Mouse (Mus musculus) lung, embryonic 15.5 days (tissue): ENCODE data around the gene Cacna1f. TPM values are rescaled to one million over a fixed set of nuclear protein-coding genes. Genes with fewer than 3 reads are reported as not detected.

Experiments
- ATAC-seq: fragments of 200-750 bp; cut with Nextera tagmentation; 2 replicates; pipeline ENCODE4 v1.8.0; 2017; ENCODE audit warnings: moderate number of reproducible peaks, borderline replicate concordance; ENCODE audit not compliant: low FRiP score, low TSS enrichment; ENCODE audit errors: extremely low read depth
- H3K27ac ChIP-seq: fragments of 300-500 bp; sonication (generic); 2 replicates; pipeline ENCODE4 v1.5.1; 2015; ENCODE audit warnings: moderate library complexity, mild to moderate bottlenecking, inconsistent platforms
- H3K27me3 ChIP-seq: fragments of 300-500 bp; sonication (generic); 2 replicates; pipeline ENCODE4 v1.6.1; 2015; ENCODE audit warnings: inconsistent platforms
- H3K36me3 ChIP-seq: fragments of 300-500 bp; sonication (generic); 2 replicates; pipeline ENCODE4 v1.6.1; 2015; ENCODE audit warnings: inconsistent platforms
- H3K4me1 ChIP-seq: fragments of 300-500 bp; sonication (generic); 2 replicates; pipeline ENCODE4 v1.6.1; 2015; ENCODE audit warnings: inconsistent platforms
- H3K4me2 ChIP-seq: fragments of 300-500 bp; sonication (generic); 2 replicates; pipeline ENCODE4 v1.6.1; 2015; ENCODE audit warnings: inconsistent platforms, mild to moderate bottlenecking, moderate library complexity
- H3K4me3 ChIP-seq: fragments of 300-500 bp; sonication (generic); 2 replicates; pipeline ENCODE4 v1.5.1; 2015; ENCODE audit warnings: mild to moderate bottlenecking, inconsistent platforms
- H3K9ac ChIP-seq: fragments of 300-500 bp; sonication (generic); 2 replicates; pipeline ENCODE4 v1.6.1; 2015; ENCODE audit warnings: inconsistent platforms
- H3K9me3 ChIP-seq: fragments of 300-500 bp; sonication (generic); 2 replicates; pipeline ENCODE4 v1.6.1; 2016; ENCODE audit warnings: inconsistent platforms
- WGBS: fragments of 180-500 bp; shearing (Covaris S2); methylation state at CpG from one replicate; pipeline ENCODE4 v1.1.7; 2015; 5-methylcytosine and 5-hydroxymethylcytosine counted together
- polyA plus RNA-seq: library from polyadenylated mRNA; unstranded; fragments of >200 nt; fragmentation: Nextera tagmentation; extraction: Ambion mirVana; gene quantifications from 2 replicates; pipeline ENCODE4 v1.2.1, GENCODE M21; 2015

The Cacna1f gene
- polyA plus RNA-seq: not detected in 2 replicates

GRCm38 (mm10) chrX:7606783-7607182 lies at the start of gene Cacna1f:
Gene Cacna1f, plus strand, starts transcription at chrX:7607083.
- no peak for ATAC-seq
- Histone ChIP-seq H3K4me1 (0 out of 2 replicates have a peak, but pooled peaks cover 7% of the 10 kb centered on the region), H3K4me3 (no peak within 1 kb of the TSS), H3K36me3 (no peaks in the 10 kb centered on the region), H3K9me3 (no peaks in the 10 kb centered on the region), H3K27ac (no peak within 1 kb of the TSS), H3K4me2 (no peak within 1 kb of the TSS), H3K27me3 (no peaks in the 10 kb centered on the region), H3K9ac (no peak within 1 kb of the TSS)
- 68% methylated on average over 6 of the region's 6 CpGs for WGBS

GRCm38 (mm10) chrX:7563076-7563475 lies 43.8 kb upstream of the Cacna1f start:
- Histone ChIP-seq H3K4me1 (no peaks in the 10 kb centered on the region), H3K27me3 (no peaks in the 10 kb centered on the region), H3K9me3 (no peaks in the 10 kb centered on the region), H3K36me3 (no peaks in the 10 kb centered on the region), H3K27ac (no peak overlapping the region), H3K9ac (no peak overlapping the region), H3K4me2 (no peak overlapping the region), H3K4me3 (no peak overlapping the region)
- WGBS: 19% methylated on average over 2 of the region's 2 CpGs
- no peak for ATAC-seq

- Histone ChIP-seq H3K9me3 (no peaks in the 10 kb centered on the region), H3K27me3 (no peaks in the 10 kb centered on the region), H3K4me2 (no peak overlapping the region), H3K4me3 (no peak overlapping the region), H3K4me1 (0 out of 2 replicates have a peak, but pooled peaks cover 3% of the 10 kb centered on the region), H3K36me3 (no peaks in the 10 kb centered on the region), H3K27ac (no peak overlapping the region), H3K9ac (no peak overlapping the region)
- no peak for ATAC-seq
- 80% methylated on average over 6 of the region's 6 CpGs for WGBS
Observed at GRCm38 (mm10) chrX:7566352-7566751, 40.5 kb upstream of the Cacna1f start.

- Histone ChIP-seq H3K4me1 (peaks cover 11% of the 10 kb centered on the region; the same call in 1 of the 2 replicates), H3K36me3 (no peaks in the 10 kb centered on the region), H3K4me3 (no peak overlapping the region), H3K27ac (no peak overlapping the region), H3K27me3 (no peaks in the 10 kb centered on the region), H3K4me2 (no peak overlapping the region), H3K9me3 (no peaks in the 10 kb centered on the region), H3K9ac (no peak overlapping the region)
- 65% methylated on average over 9 of the region's 9 CpGs for WGBS
- ATAC-seq: no peak
Observed at GRCm38 (mm10) chrX:7567491-7567890, 39.4 kb upstream of the Cacna1f start.

- H3K4me3 ChIP-seq: no peak overlapping the region
- WGBS: 45% methylated on average over 7 of the region's 7 CpGs
- H3K4me2 ChIP-seq: no peak overlapping the region
- H3K4me1 ChIP-seq: peaks cover 19% of the 10 kb centered on the region
- no peaks in the 10 kb centered on the region for H3K9me3 ChIP-seq
- no peak overlapping the region for H3K9ac ChIP-seq
- H3K27me3 ChIP-seq: no peaks in the 10 kb centered on the region
- no peak for ATAC-seq
- no peak overlapping the region for H3K27ac ChIP-seq
- H3K36me3 ChIP-seq: no peaks in the 10 kb centered on the region
Observed at GRCm38 (mm10) chrX:7570481-7571175, 36.3 kb upstream of the Cacna1f start.

GRCm38 (mm10) chrX:7571565-7572136 lies 35.2 kb upstream of the Cacna1f start:
- WGBS: 85% methylated on average over 9 of the region's 9 CpGs
- H3K4me3 ChIP-seq: no peak overlapping the region
- no peaks in the 10 kb centered on the region for H3K36me3 ChIP-seq
- ATAC-seq: no peak
- no peak overlapping the region for H3K27ac ChIP-seq
- no peak overlapping the region for H3K9ac ChIP-seq
- peak overlapping the region; percentile 71; the same call in 1 of the 2 replicates for H3K4me2 ChIP-seq
- H3K27me3 ChIP-seq: no peaks in the 10 kb centered on the region
- H3K4me1 ChIP-seq: peaks cover 19% of the 10 kb centered on the region
- H3K9me3 ChIP-seq: no peaks in the 10 kb centered on the region

- no peaks in the 10 kb centered on the region for H3K36me3 ChIP-seq
- 66% methylated on average over 10 of the region's 10 CpGs for WGBS
- H3K4me1 ChIP-seq: peaks cover 19% of the 10 kb centered on the region
- no peaks in the 10 kb centered on the region for H3K27me3 ChIP-seq
- H3K9me3 ChIP-seq: no peaks in the 10 kb centered on the region
- no peak overlapping the region for H3K27ac ChIP-seq
- no peak overlapping the region for H3K9ac ChIP-seq
- H3K4me3 ChIP-seq: peak overlapping the region; percentile 60; the same call in 1 of the 2 replicates
- ATAC-seq: no peak
- peak overlapping the region; percentile 71 for H3K4me2 ChIP-seq
Observed at GRCm38 (mm10) chrX:7572466-7572865, 34.4 kb upstream of the Cacna1f start.

GRCm38 (mm10) chrX:7573176-7574086 lies 33.5 kb upstream of the Cacna1f start, which contains the start of gene Foxp3:
Gene Foxp3, plus strand, starts transcription at chrX:7573644.
- Histone ChIP-seq H3K9ac (peak within 1 kb of the TSS; percentile 63), H3K36me3 (no peaks in the 10 kb centered on the region), H3K4me1 (peaks cover 19% of the 10 kb centered on the region), H3K27me3 (no peaks in the 10 kb centered on the region), H3K4me3 (peak within 1 kb of the TSS; percentile 60), H3K9me3 (no peaks in the 10 kb centered on the region), H3K27ac (peak within 1 kb of the TSS; percentile 80), H3K4me2 (peak within 1 kb of the TSS; percentile 71)
- ATAC-seq: peak; percentile 72; the same call in 1 of the 2 replicates
- 24% methylated on average over 63 of the region's 72 CpGs for WGBS

GRCm38 (mm10) chrX:7574087-7574884 lies 32.6 kb upstream of the Cacna1f start, which contains the start of gene Ppp1r3f:
Gene Ppp1r3f, minus strand, starts transcription at chrX:7574283.
- H3K9me3 ChIP-seq: no peaks in the 10 kb centered on the region
- 21% methylated on average over 49 of the region's 65 CpGs for WGBS

GRCm38 (mm10) chrX:7574885-7575231 lies 32.0 kb upstream of the Cacna1f start:
- Histone ChIP-seq H3K9me3 (no peaks in the 10 kb centered on the region), H3K4me3 (peak overlapping the region; percentile 60), H3K9ac (no peak overlapping the region; the same call in 1 of the 2 replicates), H3K36me3 (no peaks in the 10 kb centered on the region), H3K4me2 (peak overlapping the region; percentile 60), H3K27me3 (no peaks in the 10 kb centered on the region), H3K4me1 (peaks cover 19% of the 10 kb centered on the region), H3K27ac (no peak overlapping the region)
- ATAC-seq: no peak
- 23% methylated on average over 5 of the region's 6 CpGs for WGBS

More at GRCm38 (mm10) chrX:7574087-7574884, 32.6 kb upstream of the Cacna1f start, which contains the start of gene Ppp1r3f:
- Histone ChIP-seq H3K9ac (peak within 1 kb of the TSS; percentile 63), H3K27me3 (no peaks in the 10 kb centered on the region), H3K27ac (peak within 1 kb of the TSS; percentile 80), H3K4me3 (peak within 1 kb of the TSS; percentile 60), H3K36me3 (no peaks in the 10 kb centered on the region), H3K4me2 (peak within 1 kb of the TSS; percentile 71), H3K4me1 (peaks cover 19% of the 10 kb centered on the region)
- peak; percentile 98 for ATAC-seq

- no peak overlapping the region for H3K4me2 ChIP-seq
- 91% methylated on average over 2 of the region's 2 CpGs for WGBS
- H3K9ac ChIP-seq: no peak overlapping the region
- H3K4me3 ChIP-seq: no peak overlapping the region
- no peak overlapping the region for H3K27ac ChIP-seq
- H3K4me1 ChIP-seq: no peaks in the 10 kb centered on the region
- H3K36me3 ChIP-seq: no peaks in the 10 kb centered on the region
- H3K9me3 ChIP-seq: no peaks in the 10 kb centered on the region
- ATAC-seq: no peak
- H3K27me3 ChIP-seq: no peaks in the 10 kb centered on the region
Observed at GRCm38 (mm10) chrX:7581151-7581550, 25.7 kb upstream of the Cacna1f start.
